9 mouse cellular contexts compared by ENCODE assay signal in the genomic region with DNA sequence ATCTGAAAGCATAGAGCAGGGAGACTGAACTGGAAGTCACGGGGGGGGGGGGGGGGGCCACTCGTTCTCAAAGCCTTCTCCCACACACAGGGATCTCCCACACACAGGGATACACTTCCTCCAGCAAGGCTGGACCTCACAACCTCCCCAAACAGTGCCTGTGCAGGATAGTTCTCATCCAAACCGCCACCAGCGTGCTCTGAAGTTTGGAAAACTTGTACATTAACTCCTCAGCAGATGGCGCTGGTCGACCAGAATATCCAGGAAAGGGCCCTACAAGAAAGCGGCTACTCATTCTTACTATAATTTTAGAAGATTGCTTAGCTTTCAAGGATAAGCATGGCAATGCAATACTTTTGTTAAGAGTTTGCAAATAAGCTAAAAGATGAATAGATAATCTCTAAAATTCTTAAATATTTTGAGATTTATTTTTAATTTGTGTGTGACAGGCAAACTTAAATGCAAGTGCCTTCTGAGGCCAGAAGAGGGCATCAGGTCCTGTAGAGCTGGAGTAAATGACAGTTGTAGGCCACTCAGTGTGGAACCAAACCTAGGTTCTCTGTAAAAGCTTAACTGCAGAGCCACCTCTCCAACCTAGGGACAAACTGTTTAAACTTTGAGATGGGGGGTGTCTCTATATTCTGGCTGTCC. TPM values are rescaled to one million over a fixed set of nuclear protein-coding genes. Genes with fewer than 3 reads are reported as not detected.
DNase-seq lines count a peak whose midpoint lies in the region; ATAC-seq lines count a peak whose summit lies in the region.
"Had no signal": no experiment of that assay in that cellular context is flagged by ENCODE, and none has a peak within 500 bp of the region (broad histone marks: within the 10 kb centered on the region; RNA-seq: fewer than 3 reads in every experiment).

No protein-coding gene starts in this region.

- H3K27me3 ChIP-seq in hindbrain, embryonic 15.5 days: no peaks in the 10 kb centered on the region
- H3K27me3 ChIP-seq in limb, embryonic 13.5 days: no peaks in the 10 kb centered on the region
- no peaks in the 10 kb centered on the region for H3K27me3 ChIP-seq in midbrain, embryonic 16.5 days (ENCODE audit: control insufficient read depth, insufficient read depth, low read depth, low read length)
- H3K27me3 ChIP-seq: embryonic facial prominence, embryonic 15.5 days had no signal

- H3K27ac ChIP-seq in hindbrain, embryonic 15.5 days (replicated peaks): no peak overlapping the region
- H3K27ac ChIP-seq in limb, embryonic 13.5 days: no peak overlapping the region
- H3K27ac ChIP-seq in midbrain, embryonic 16.5 days (ENCODE audit: low read length): no peak overlapping the region
- H3K27ac ChIP-seq: embryonic facial prominence, embryonic 15.5 days had no signal

- peaks cover 29% of the 10 kb centered on the region for H3K36me3 ChIP-seq in hindbrain, embryonic 15.5 days
- peaks cover 39% of the 10 kb centered on the region for H3K36me3 ChIP-seq in limb, embryonic 13.5 days
- H3K36me3 ChIP-seq in midbrain, embryonic 16.5 days (ENCODE audit: control insufficient read depth, insufficient read depth, low read length): peaks cover 12% of the 10 kb centered on the region; the same call in 1 of the 2 replicates

- H3K4me1 ChIP-seq in hindbrain, embryonic 15.5 days (replicated peaks): no peaks in the 10 kb centered on the region
- H3K4me1 ChIP-seq in limb, embryonic 13.5 days: no peaks in the 10 kb centered on the region
- H3K4me1 ChIP-seq in midbrain, embryonic 16.5 days (ENCODE audit: control insufficient read depth, insufficient read depth, low read length): no peaks in the 10 kb centered on the region
- H3K4me1 ChIP-seq: embryonic facial prominence, embryonic 15.5 days had no signal

- peak; percentile 58 for DNase-seq in layer of hippocampus, adult 11-12 months (ENCODE audit: low spot score)
- DNase-seq in layer of hippocampus, adult 9-11 months: no peak
- DNase-seq in NIH3T3 (ENCODE audit: low read depth): peak; percentile 75
- peak; percentile 71 for DNase-seq in embryo, embryonic 11.5 days (ENCODE audit: low read depth, low spot score)
- DNase-seq in thymus, postnatal 36 days: peak; percentile 12 to 14

- no peak overlapping the region for H3K9ac ChIP-seq in hindbrain, embryonic 15.5 days
- no peak overlapping the region for H3K9ac ChIP-seq in limb, embryonic 13.5 days
- no peak overlapping the region for H3K9ac ChIP-seq in midbrain, embryonic 16.5 days (ENCODE audit: low read depth, low read length)
- H3K9ac ChIP-seq: embryonic facial prominence, embryonic 15.5 days had no signal

- H3K9me3 ChIP-seq in hindbrain, embryonic 15.5 days: no peaks in the 10 kb centered on the region
- no peaks in the 10 kb centered on the region for H3K9me3 ChIP-seq in limb, embryonic 13.5 days
- H3K9me3 ChIP-seq in midbrain, embryonic 16.5 days (replicated peaks; ENCODE audit: control insufficient read depth, low read length, poor library complexity, severe bottlenecking): no peaks in the 10 kb centered on the region
- H3K9me3 ChIP-seq: embryonic facial prominence, embryonic 15.5 days had no signal

- WGBS in hindbrain, embryonic 15.5 days: 6% methylated on average over 7 of the region's 7 CpGs
- WGBS in limb, embryonic 13.5 days: 7% methylated on average over 7 of the region's 7 CpGs
- WGBS in midbrain, embryonic 16.5 days: 8% methylated on average over 7 of the region's 7 CpGs

- ATAC-seq in hindbrain, embryonic 15.5 days (ENCODE audit: low FRiP score, low read depth): peak; percentile 76
- ATAC-seq in limb, embryonic 13.5 days (ENCODE audit: low FRiP score, low read depth): peak; percentile 59; the same call in 1 of the 2 replicates
- ATAC-seq in midbrain, embryonic 16.5 days: peak; percentile 66

- no peak overlapping the region for H3K4me2 ChIP-seq in hindbrain, embryonic 15.5 days
- no peak overlapping the region for H3K4me2 ChIP-seq in limb, embryonic 13.5 days (replicated peaks)
- H3K4me2 ChIP-seq in midbrain, embryonic 16.5 days (ENCODE audit: low read length): no peak overlapping the region
- H3K4me2 ChIP-seq: embryonic facial prominence, embryonic 15.5 days had no signal

- H3K4me3 ChIP-seq in hindbrain, embryonic 15.5 days: no peak overlapping the region
- H3K4me3 ChIP-seq in limb, embryonic 13.5 days: no peak overlapping the region
- H3K4me3 ChIP-seq in midbrain, embryonic 16.5 days (ENCODE audit: low read depth, low read length): no peak overlapping the region
- H3K4me3 ChIP-seq: embryonic facial prominence, embryonic 15.5 days had no signal

RNA-seq across cellular contexts. Expression of a gene that starts 23.5 kb away (rescaled TPM):
- polyA plus RNA-seq in hindbrain, embryonic 15.5 days (2015; fragmentation: Nextera tagmentation; extraction: Ambion mirVana): 0.10 and 0.14 TPM in 2 replicates
- polyA plus RNA-seq in limb, embryonic 13.5 days (2015; fragmentation: Nextera tagmentation; extraction: Ambion mirVana): not detected in 2 replicates
- 0.15 and 0.18 TPM in 2 replicates for polyA plus RNA-seq in midbrain, embryonic 16.5 days (2015; fragmentation: Nextera tagmentation; extraction: Ambion mirVana)

RNA-seq across cellular contexts. Expression of a gene that starts 24.2 kb away (rescaled TPM):
- 113 and 130 TPM in 2 replicates for polyA plus RNA-seq in hindbrain, embryonic 15.5 days (2015; fragmentation: Nextera tagmentation; extraction: Ambion mirVana)
- 87.3 and 87.9 TPM in 2 replicates for polyA plus RNA-seq in limb, embryonic 13.5 days (2015; fragmentation: Nextera tagmentation; extraction: Ambion mirVana)
- 128 and 133 TPM in 2 replicates for polyA plus RNA-seq in midbrain, embryonic 16.5 days (2015; fragmentation: Nextera tagmentation; extraction: Ambion mirVana)
